Mouse (Mus musculus): ENCODE data around the gene Vdac2.

The Vdac2 gene

DNA sequence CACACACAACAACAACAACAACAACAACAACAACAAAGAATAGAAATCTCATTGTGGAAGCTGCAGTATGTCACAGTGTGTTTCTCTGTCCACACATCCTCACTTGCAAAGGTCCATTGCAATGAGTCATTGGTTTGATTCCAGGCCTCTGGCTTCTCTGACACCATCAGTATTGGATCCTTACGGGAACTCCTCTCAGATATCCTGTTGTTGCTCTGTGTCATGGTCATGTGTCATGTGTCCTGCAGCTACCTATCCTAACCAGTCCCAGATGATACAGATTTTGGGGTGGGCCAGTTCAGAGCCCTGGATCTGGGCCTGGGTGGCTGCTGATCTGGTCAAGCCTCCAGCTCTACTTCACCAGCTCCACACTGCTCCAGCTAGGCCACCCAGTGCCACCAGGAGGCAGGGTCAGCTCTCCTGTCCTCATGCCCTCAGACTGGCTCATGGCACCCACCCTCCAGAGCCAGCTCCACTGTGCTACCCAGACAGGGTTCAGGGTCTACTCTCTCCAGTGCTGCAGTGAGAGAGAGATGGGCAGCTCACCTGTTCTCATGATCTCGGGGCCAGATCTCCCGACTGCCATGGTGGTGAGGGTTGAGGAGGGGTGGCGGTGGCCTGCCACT is 4.0 kb upstream of the Vdac2 start:
- DNase-seq = no peak

- DNase-seq = no peak
Measured at GRCm38 (mm10) chr14:21822307-21822706, 2.7 kb upstream of the Vdac2 start.

DNA sequence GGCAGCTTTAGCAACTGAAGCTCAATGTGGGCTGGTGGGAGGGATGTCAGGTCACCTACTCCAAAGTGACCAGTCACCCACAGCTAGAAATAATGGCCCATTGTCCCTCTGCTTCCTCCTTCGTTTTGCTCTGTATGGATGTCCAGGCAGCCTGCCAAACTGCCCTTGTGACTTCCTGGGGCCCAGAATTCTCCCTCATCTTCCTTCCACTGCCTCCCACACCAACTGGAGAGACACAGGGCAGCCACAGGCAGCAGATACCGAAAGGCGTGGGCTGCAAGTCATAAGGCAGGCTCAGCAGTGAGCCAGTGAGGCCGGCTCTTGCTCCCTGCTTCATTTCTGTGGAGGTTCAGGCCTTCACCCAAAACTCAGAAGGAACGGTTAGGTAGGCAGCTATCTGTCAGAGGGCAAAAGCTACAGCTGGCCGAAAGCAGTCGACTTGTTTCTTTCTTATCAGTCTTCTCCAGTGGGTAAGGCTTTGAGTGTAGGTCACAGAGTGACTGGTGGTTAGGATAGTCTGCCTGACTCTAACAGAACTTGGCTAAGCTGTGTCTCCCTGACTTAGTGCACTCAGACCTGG is 2.2 kb upstream of the Vdac2 start:
- DNase-seq = peak; percentile 91

DNA sequence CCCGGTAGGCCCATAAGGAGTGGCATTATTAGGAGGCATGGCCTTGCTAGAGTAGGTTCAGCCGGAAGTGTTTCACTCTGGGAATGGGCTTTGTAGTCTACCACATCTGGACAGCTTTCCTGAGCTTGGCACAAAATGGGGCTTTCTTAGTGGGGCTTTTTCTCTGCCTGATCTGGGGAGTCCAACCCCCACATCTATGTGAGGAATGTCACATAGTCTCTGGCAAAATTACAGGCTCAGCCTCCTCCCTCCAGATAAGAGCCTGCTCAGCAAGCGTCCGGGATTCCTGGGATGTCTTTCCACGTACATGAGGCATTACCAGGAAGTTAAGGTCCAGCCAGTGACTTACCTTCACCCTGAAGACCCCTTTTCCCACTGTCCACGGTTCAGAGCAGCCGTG is 1.1 kb upstream of the Vdac2 start:
- peak; percentile 25 for DNase-seq

DNA sequence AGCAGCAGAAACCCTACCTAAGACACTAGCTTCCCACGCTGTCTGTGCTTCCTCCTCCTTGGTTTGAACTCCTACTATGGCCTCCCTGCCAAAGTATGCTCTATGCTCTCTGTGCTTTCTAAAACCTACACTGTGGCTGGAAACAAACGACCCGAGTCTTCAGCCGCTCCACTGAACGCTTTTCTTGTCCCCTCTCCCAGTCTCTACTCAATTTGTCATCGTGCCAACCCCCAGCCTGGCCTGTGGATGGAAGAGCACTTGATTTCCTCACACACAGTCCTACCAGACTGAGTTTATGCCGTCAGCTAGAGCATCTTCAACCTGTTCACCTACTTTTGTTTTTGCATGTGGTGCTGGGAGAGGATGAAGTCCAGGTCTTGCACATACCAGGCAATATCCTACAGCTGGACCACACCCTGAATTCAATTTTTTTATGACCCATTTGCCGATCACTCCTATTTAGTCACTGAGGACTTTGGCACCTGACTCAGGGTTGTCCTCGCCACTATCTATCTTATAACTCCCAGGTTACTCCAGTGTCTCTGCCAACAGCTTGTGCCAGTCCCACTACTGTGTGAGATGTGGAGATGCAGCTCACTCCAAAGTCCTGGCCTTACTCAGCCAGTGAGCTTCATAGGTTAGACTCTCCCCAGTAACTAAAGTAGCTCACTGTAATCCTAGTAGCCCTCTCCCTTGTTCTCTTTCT is 901 bp downstream of the Vdac2 start:
- no peak for DNase-seq

DNA sequence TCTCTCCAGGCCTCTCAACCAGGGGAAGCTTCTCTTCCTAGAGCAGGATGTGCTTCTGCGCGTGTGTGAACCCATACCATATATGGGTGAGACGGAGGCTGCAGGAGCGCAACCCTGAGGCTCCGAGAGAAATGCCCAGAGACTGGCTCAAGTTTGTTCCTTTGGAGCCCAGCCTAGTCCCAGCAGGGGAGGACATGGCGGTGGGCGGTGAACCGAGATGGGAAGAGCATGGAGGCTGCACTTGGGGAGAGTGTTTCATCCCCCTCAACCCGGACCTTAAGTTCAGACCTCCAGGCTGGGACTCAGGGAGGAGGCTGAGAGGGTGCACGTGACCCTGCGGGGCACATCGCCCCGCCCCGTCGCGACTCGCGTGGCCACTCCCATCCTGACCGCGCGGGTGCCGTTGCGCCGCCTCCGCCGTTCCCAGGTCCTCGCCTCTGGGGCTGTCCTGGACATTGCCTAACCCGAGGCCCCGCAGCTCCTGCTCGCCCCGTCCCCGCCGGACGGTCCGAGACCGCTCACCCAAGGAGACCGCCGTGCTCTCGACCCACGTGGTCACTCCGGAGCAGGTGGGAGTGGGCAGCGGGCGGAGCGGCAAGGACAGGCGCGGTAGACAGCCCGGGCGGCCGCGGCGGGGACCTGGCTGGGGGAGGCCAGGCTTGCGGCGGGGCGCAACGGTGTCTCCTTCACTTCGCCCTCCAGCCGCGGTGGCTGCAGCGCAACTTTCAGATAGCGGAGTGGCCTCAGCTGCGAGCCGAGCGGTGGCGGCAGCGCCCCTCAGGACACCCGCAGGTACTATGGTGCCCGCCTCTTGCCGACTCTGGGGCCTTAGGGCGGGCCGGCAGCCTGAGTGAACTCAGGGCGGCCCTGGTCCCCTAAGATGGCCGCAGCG is 6.1 kb downstream of the Vdac2 start:
- DNase-seq = peak; percentile 98

DNA sequence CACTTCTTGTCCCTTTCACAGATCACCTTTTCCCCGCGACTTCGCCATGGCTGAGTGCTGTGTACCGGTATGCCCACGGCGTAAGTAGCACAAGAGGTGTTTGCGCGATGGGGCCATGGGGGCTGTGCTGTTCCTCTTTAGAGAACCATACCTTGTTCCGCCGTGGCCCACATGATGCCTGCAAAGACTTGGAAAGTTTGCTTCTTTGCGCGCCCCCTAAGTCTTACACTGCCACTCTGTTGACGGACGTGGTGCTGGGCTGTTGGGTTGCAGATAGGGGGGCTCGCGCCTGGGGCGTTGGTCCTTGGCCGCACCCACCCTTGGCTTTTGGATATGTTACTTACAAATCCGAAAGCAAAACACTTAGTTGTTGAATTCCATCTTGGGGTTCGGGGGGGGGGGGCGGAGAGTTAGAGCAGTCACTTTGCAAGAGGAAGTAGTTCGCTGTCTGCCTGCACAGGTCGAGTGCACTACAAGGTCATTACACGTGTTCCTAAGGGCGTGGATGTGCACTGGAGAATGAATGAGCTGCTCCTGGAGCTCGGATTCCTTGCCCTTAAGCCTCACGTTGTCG is 6.9 kb downstream of the Vdac2 start:
- no peak for DNase-seq

GRCm38 (mm10) chr14:21838336-21839017 is 13.4 kb downstream of the Vdac2 start:
- DNase-seq = no peak

GRCm38 (mm10) chr14:21841819-21842592 is 17.0 kb downstream of the Vdac2 start:
- DNase-seq = no peak

DNA sequence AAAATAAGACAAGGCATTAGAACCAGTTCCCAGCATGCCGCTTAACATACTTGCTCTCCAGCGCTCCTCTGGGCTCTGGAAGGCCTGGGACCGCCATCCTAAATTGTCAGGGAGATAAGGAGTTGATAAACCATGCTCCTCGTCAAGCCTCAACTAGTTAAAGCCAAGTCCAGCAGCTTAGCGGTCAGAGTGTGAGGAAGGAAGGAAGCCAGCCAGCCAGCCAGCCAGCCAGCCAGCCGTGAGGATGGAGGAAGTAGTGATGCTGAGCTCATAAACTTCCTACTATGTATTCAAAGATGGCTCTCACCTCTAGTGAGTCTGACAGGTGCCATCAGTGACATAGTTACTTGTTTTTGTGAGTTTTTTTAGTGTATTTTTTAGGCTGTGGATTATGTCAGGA is 18.2 kb downstream of the Vdac2 start:
- DNase-seq = no peak

- DNase-seq = no peak
Measured at GRCm38 (mm10) chr14:21846827-21847380, 21.9 kb downstream of the Vdac2 start.

GRCm38 (mm10) chr14:21847381-21848165 is 22.5 kb downstream of the Vdac2 start:
- DNase-seq = peak; percentile 59

GRCm38 (mm10) chr14:21848166-21849154 is 23.4 kb downstream of the Vdac2 start, which contains the start of gene Comtd1:
Gene Comtd1, minus strand, starts transcription at chr14:21848977.
- DNase-seq = peak; percentile 95

DNA sequence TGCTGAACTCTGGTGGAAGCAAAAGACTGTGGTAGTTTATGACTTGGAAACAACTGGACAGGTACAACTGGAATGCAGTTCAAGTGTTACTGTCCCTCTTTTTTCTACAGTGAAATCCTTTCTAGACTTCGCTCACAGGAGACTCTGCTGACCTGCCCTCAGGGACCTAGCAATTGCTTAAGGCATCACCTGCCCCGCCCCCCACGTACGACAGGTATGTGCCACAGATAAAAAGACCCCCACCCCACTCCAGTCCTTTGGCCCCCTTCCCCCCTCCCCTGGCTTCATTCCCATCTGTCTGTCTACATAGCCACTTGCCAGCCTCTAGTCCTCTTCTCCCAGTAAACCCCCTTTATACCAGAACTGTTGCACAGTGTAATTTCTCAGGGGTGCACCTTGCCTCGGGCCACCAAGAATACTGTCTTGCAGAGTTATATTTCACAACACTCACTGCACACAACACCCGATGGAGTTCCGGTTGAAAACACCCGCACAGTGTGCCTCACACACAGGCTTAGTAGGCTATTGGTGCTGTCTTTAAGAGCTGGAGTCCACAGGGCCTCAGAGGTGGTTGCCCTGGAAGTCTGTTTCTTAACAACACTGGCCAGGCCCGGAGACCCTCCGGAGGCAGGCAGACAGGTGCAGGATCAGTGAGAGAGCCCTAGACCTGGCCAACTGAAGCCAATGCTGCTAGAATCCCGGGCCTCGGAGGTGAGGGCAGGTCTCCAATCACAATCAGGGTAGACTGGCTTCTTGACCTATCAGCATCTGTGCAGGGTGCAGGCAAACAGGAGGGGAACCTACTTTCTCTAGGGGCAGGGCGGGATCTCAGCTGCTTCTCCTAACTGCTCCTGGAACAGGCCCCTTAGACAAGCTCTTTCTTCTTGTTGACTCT is 24.7 kb downstream of the Vdac2 start:
- no peak for DNase-seq

DNA sequence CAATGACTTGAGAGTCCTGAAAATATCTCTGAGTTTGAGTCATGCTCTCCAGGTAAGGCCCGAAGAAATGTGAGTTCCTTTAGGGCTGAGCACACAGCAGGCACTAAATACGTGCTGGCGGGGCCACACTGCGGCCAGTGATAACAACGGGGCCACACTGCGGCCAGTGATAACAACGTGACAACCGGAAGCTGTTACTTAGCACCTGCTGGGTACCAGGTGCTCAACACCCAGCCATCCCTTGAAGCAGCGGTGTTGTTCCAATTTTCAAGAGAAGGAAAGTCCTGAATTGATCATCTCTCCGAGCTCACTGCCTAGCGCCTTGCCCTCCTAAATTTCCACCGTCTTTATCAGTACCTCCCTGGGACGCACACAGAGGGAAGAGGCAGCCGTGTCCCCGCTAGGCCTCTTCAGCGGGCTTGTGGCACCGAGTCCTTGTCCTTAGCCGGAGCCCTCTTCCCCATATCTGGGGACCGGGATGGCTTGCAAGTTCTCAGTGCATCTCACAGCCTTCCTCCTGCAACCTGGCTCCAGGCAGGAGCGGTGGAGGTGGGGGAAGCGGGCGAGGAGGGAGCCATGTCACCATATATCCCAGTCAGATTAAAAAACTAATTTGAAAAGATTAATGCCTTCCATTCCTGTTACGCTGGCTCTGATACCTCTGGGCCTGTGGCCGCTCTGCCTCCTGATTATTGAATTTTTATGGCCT is 25.5 kb downstream of the Vdac2 start:
- no peak for DNase-seq

GRCm38 (mm10) chr14:21851996-21852791 is 27.2 kb downstream of the Vdac2 start:
- no peak for DNase-seq
